Mouse (Mus musculus): ENCODE measurements around the gene Soat1. TPM values are rescaled to one million over a fixed set of nuclear protein-coding genes. Genes with fewer than 3 reads are reported as not detected.

Soat1 gene
- polyA plus RNA-seq, 1 experiment from 2014 or later = 11.7 TPM

- no peak for DNase-seq (ENCODE audit: low spot score)
- no peak for ATAC-seq (ENCODE audit: low FRiP score)
- H3K9ac ChIP-seq = no peak overlapping the region
- no peaks in the 10 kb centered on the region for H3K9me3 ChIP-seq (ENCODE audit: control insufficient read depth, low read length)
- H3K27ac ChIP-seq = no peak overlapping the region
- no peak overlapping the region for H3K4me3 ChIP-seq (replicated peaks; ENCODE audit: low read length)
- no peak overlapping the region for H3K4me2 ChIP-seq (replicated peaks)
- no peaks in the 10 kb centered on the region for H3K4me1 ChIP-seq (replicated peaks; ENCODE audit: control insufficient read depth, insufficient read depth, low read length)
- H3K27me3 ChIP-seq (ENCODE audit: control insufficient read depth, insufficient read depth, low read length) = no peaks in the 10 kb centered on the region
- WGBS = 95% methylated on average over 12 of the region's 12 CpGs
- H3K36me3 ChIP-seq (replicated peaks; ENCODE audit: control insufficient read depth, insufficient read depth) = peaks cover 28% of the 10 kb centered on the region
These were observed 31.9 kb downstream of the Soat1 start for GRCm38 (mm10) chr1:156442266-156442665.

GRCm38 (mm10) chr1:156437726-156438125 is 36.4 kb downstream of the Soat1 start:
- ATAC-seq (ENCODE audit: low FRiP score) = no peak
- Histone ChIP-seq H3K4me3 (replicated peaks; ENCODE audit: low read length) (no peak overlapping the region), H3K9ac (no peak overlapping the region), H3K4me2 (replicated peaks) (no peak overlapping the region), H3K36me3 (replicated peaks; ENCODE audit: control insufficient read depth, insufficient read depth) (peaks cover 31% of the 10 kb centered on the region), H3K4me1 (replicated peaks; ENCODE audit: control insufficient read depth, insufficient read depth, low read length) (no peaks in the 10 kb centered on the region), H3K27ac (no peak overlapping the region), H3K9me3 (ENCODE audit: control insufficient read depth, low read length) (no peaks in the 10 kb centered on the region), H3K27me3 (ENCODE audit: control insufficient read depth, insufficient read depth, low read length) (no peaks in the 10 kb centered on the region)
- 91% methylated on average over 5 of the region's 5 CpGs for WGBS
- DNase-seq (ENCODE audit: low spot score) = no peak

- 95% methylated on average over 8 of the region's 8 CpGs for WGBS
- Histone ChIP-seq H3K27ac (no peak overlapping the region), H3K27me3 (ENCODE audit: control insufficient read depth, insufficient read depth, low read length) (no peaks in the 10 kb centered on the region), H3K9ac (no peak overlapping the region), H3K36me3 (replicated peaks; ENCODE audit: control insufficient read depth, insufficient read depth) (peaks cover 37% of the 10 kb centered on the region), H3K4me3 (replicated peaks; ENCODE audit: low read length) (no peak overlapping the region), H3K4me1 (replicated peaks; ENCODE audit: control insufficient read depth, insufficient read depth, low read length) (no peaks in the 10 kb centered on the region), H3K4me2 (replicated peaks) (no peak overlapping the region), H3K9me3 (ENCODE audit: control insufficient read depth, low read length) (no peaks in the 10 kb centered on the region)
- no peak for DNase-seq (ENCODE audit: low spot score)
- ATAC-seq (ENCODE audit: low FRiP score) = no peak
These were observed 37.0 kb downstream of the Soat1 start for GRCm38 (mm10) chr1:156437016-156437708.

- DNase-seq (ENCODE audit: low spot score) (no peak), ATAC-seq (ENCODE audit: low FRiP score) (no peak)
- Histone ChIP-seq H3K9ac (no peak overlapping the region), H3K27ac (no peak overlapping the region), H3K36me3 (replicated peaks; ENCODE audit: control insufficient read depth, insufficient read depth) (peaks cover 23% of the 10 kb centered on the region), H3K4me1 (replicated peaks; ENCODE audit: control insufficient read depth, insufficient read depth, low read length) (no peaks in the 10 kb centered on the region), H3K4me2 (replicated peaks) (no peak overlapping the region), H3K4me3 (replicated peaks; ENCODE audit: low read length) (no peak overlapping the region), H3K27me3 (ENCODE audit: control insufficient read depth, insufficient read depth, low read length) (no peaks in the 10 kb centered on the region), H3K9me3 (ENCODE audit: control insufficient read depth, low read length) (no peaks in the 10 kb centered on the region)
- 98% methylated on average over 3 of the region's 3 CpGs for WGBS
These were observed 40.6 kb downstream of the Soat1 start for GRCm38 (mm10) chr1:156433497-156433896.

- Histone ChIP-seq H3K27me3 (ENCODE audit: control insufficient read depth, insufficient read depth, low read length) (no peaks in the 10 kb centered on the region), H3K27ac (no peak overlapping the region), H3K4me1 (replicated peaks; ENCODE audit: control insufficient read depth, insufficient read depth, low read length) (no peaks in the 10 kb centered on the region), H3K4me2 (replicated peaks) (no peak overlapping the region), H3K9me3 (ENCODE audit: control insufficient read depth, low read length) (no peaks in the 10 kb centered on the region), H3K4me3 (replicated peaks; ENCODE audit: low read length) (no peak overlapping the region), H3K9ac (no peak overlapping the region), H3K36me3 (replicated peaks; ENCODE audit: control insufficient read depth, insufficient read depth) (peaks cover 19% of the 10 kb centered on the region)
- 90% methylated on average over 10 of the region's 10 CpGs for WGBS
- ATAC-seq (ENCODE audit: low FRiP score) (no peak), DNase-seq (ENCODE audit: low spot score) (no peak)
These were observed 41.6 kb downstream of the Soat1 start for GRCm38 (mm10) chr1:156432498-156432897.

- Histone ChIP-seq H3K9me3 (ENCODE audit: control insufficient read depth, low read length) (no peaks in the 10 kb centered on the region), H3K4me1 (replicated peaks; ENCODE audit: control insufficient read depth, insufficient read depth, low read length) (no peaks in the 10 kb centered on the region), H3K9ac (no peak overlapping the region), H3K4me2 (replicated peaks) (no peak overlapping the region), H3K27me3 (ENCODE audit: control insufficient read depth, insufficient read depth, low read length) (no peaks in the 10 kb centered on the region), H3K36me3 (replicated peaks; ENCODE audit: control insufficient read depth, insufficient read depth) (peaks cover 16% of the 10 kb centered on the region), H3K4me3 (replicated peaks; ENCODE audit: low read length) (no peak overlapping the region), H3K27ac (no peak overlapping the region)
- WGBS = 80% methylated on average over 6 of the region's 6 CpGs
- no peak for ATAC-seq (ENCODE audit: low FRiP score)
- DNase-seq (ENCODE audit: low spot score) = no peak
These were observed 45.7 kb downstream of the Soat1 start for GRCm38 (mm10) chr1:156428434-156428833.

- H3K9me3 ChIP-seq (ENCODE audit: control insufficient read depth, low read length) = no peaks in the 10 kb centered on the region
- no peak for ATAC-seq (ENCODE audit: low FRiP score)
- no peaks in the 10 kb centered on the region for H3K27me3 ChIP-seq (ENCODE audit: control insufficient read depth, insufficient read depth, low read length)
- H3K36me3 ChIP-seq (replicated peaks; ENCODE audit: control insufficient read depth, insufficient read depth) = peaks cover 4% of the 10 kb centered on the region; the same call in 1 of the 2 replicates
- no peaks in the 10 kb centered on the region for H3K4me1 ChIP-seq (replicated peaks; ENCODE audit: control insufficient read depth, insufficient read depth, low read length)
- no peak for DNase-seq (ENCODE audit: low spot score)
- no peak overlapping the region for H3K9ac ChIP-seq
- 97% methylated on average over 4 of the region's 4 CpGs for WGBS
- no peak overlapping the region for H3K4me3 ChIP-seq (replicated peaks; ENCODE audit: low read length)
- no peak overlapping the region for H3K27ac ChIP-seq
- no peak overlapping the region for H3K4me2 ChIP-seq (replicated peaks)
These were observed 48.4 kb downstream of the Soat1 start for GRCm38 (mm10) chr1:156425746-156426145.

GRCm38 (mm10) chr1:156424054-156424453 is 50.1 kb downstream of the Soat1 start:
- H3K27me3 ChIP-seq (ENCODE audit: control insufficient read depth, insufficient read depth, low read length) = no peaks in the 10 kb centered on the region
- H3K4me2 ChIP-seq (replicated peaks) = no peak overlapping the region
- no peak overlapping the region for H3K9ac ChIP-seq
- H3K27ac ChIP-seq = no peak overlapping the region
- 96% methylated on average over 3 of the region's 3 CpGs for WGBS
- no peaks in the 10 kb centered on the region for H3K9me3 ChIP-seq (ENCODE audit: control insufficient read depth, low read length)
- no peak for DNase-seq (ENCODE audit: low spot score)
- no peaks in the 10 kb centered on the region for H3K36me3 ChIP-seq (replicated peaks; ENCODE audit: control insufficient read depth, insufficient read depth)
- H3K4me3 ChIP-seq (replicated peaks; ENCODE audit: low read length) = no peak overlapping the region
- no peaks in the 10 kb centered on the region for H3K4me1 ChIP-seq (replicated peaks; ENCODE audit: control insufficient read depth, insufficient read depth, low read length)
- ATAC-seq (ENCODE audit: low FRiP score) = no peak

GRCm38 (mm10) chr1:156423493-156423892 is 50.6 kb downstream of the Soat1 start:
- WGBS = 88% methylated on average over 6 of the region's 6 CpGs
- Histone ChIP-seq H3K27me3 (ENCODE audit: control insufficient read depth, insufficient read depth, low read length) (no peaks in the 10 kb centered on the region), H3K9me3 (ENCODE audit: control insufficient read depth, low read length) (no peaks in the 10 kb centered on the region), H3K4me1 (replicated peaks; ENCODE audit: control insufficient read depth, insufficient read depth, low read length) (no peaks in the 10 kb centered on the region), H3K36me3 (replicated peaks; ENCODE audit: control insufficient read depth, insufficient read depth) (no peaks in the 10 kb centered on the region), H3K27ac (no peak overlapping the region), H3K9ac (no peak overlapping the region), H3K4me3 (replicated peaks; ENCODE audit: low read length) (no peak overlapping the region), H3K4me2 (replicated peaks) (no peak overlapping the region)
- no peak for ATAC-seq (ENCODE audit: low FRiP score)
- no peak for DNase-seq (ENCODE audit: low spot score)

- 78% methylated on average over 6 of the region's 6 CpGs for WGBS
- Histone ChIP-seq H3K27ac (no peak overlapping the region), H3K4me3 (replicated peaks; ENCODE audit: low read length) (no peak overlapping the region), H3K36me3 (replicated peaks; ENCODE audit: control insufficient read depth, insufficient read depth) (no peaks in the 10 kb centered on the region), H3K4me1 (replicated peaks; ENCODE audit: control insufficient read depth, insufficient read depth, low read length) (no peaks in the 10 kb centered on the region), H3K9me3 (ENCODE audit: control insufficient read depth, low read length) (no peaks in the 10 kb centered on the region), H3K4me2 (replicated peaks) (no peak overlapping the region), H3K27me3 (ENCODE audit: control insufficient read depth, insufficient read depth, low read length) (no peaks in the 10 kb centered on the region), H3K9ac (no peak overlapping the region)
- DNase-seq (ENCODE audit: low spot score) (no peak), ATAC-seq (ENCODE audit: low FRiP score) (no peak)
These were observed 51.3 kb downstream of the Soat1 start for GRCm38 (mm10) chr1:156422856-156423255.
